Mouse (Mus musculus) midbrain, embryonic 14.5 days (tissue): Measurements from ENCODE around the gene Cnr2. TPM values are rescaled to one million over a fixed set of nuclear protein-coding genes. Genes with fewer than 3 reads are reported as not detected.

Experiments
- ATAC-seq: fragments of 200-750 bp; cut with Nextera tagmentation; 2 replicates; pipeline ENCODE4 v1.8.0; 2017; ENCODE audit warnings: moderate number of reproducible peaks, moderate library complexity; ENCODE audit not compliant: low FRiP score, low TSS enrichment
- DNase-seq: peaks from one replicate; pipeline ENCODE4 v3.0.0-alpha.2; 2015
- H3K27ac ChIP-seq: fragments of 300-500 bp; sonication (generic); replicated peaks from 2 replicates; pipeline ENCODE4 v1.5.1; 2014; ENCODE audit warnings: mild to moderate bottlenecking, low read depth, low read length, moderate library complexity
- H3K27me3 ChIP-seq: fragments of 300-500 bp; sonication (generic); 2 replicates; pipeline ENCODE4 v1.6.1; 2014; ENCODE audit warnings: low read length, control low read depth, mixed read lengths; ENCODE audit not compliant: control insufficient read depth, insufficient read depth
- H3K36me3 ChIP-seq: fragments of 300-500 bp; sonication (generic); 2 replicates; pipeline ENCODE4 v1.6.1; 2014; ENCODE audit warnings: low read length, control low read depth; ENCODE audit not compliant: control insufficient read depth, insufficient read depth
- H3K4me1 ChIP-seq: fragments of 300-500 bp; sonication (generic); 2 replicates; pipeline ENCODE4 v1.6.1; 2014; ENCODE audit warnings: mild to moderate bottlenecking, antibody characterized with exemption, low read length, control low read depth; ENCODE audit not compliant: control insufficient read depth, insufficient read depth
- H3K4me2 ChIP-seq: fragments of 300-500 bp; sonication (generic); 2 replicates; pipeline ENCODE4 v1.6.1; 2014; ENCODE audit warnings: mild to moderate bottlenecking, low read length, moderate library complexity
- H3K4me3 ChIP-seq: fragments of 300-500 bp; sonication (generic); replicated peaks from 2 replicates; pipeline ENCODE4 v1.5.1; 2014; ENCODE audit warnings: low read depth, low read length
- H3K9ac ChIP-seq: fragments of 300-500 bp; sonication (generic); replicated peaks from 2 replicates; pipeline ENCODE4 v1.6.1; 2014; ENCODE audit warnings: mild to moderate bottlenecking, low read length, moderate library complexity
- H3K9me3 ChIP-seq: fragments of 300-500 bp; sonication (generic); 2 replicates; pipeline ENCODE4 v1.6.1; 2016; ENCODE audit warnings: low read length, control low read depth, mixed read lengths; ENCODE audit not compliant: control insufficient read depth
- WGBS: fragments of 180-500 bp; shearing (Covaris S2); extraction: QIAGEN DNeasy Blood & Tissue Kit; methylation state at CpG from one replicate; pipeline ENCODE4 v1.1.7; 2014; 5-methylcytosine and 5-hydroxymethylcytosine counted together
- polyA plus RNA-seq: library from polyadenylated mRNA; unstranded; fragments of >200 nt; fragmentation: Nextera tagmentation; extraction: Ambion mirVana; gene quantifications from 2 replicates; pipeline ENCODE4 v1.2.1, GENCODE M21; 2014

Cnr2 gene
- polyA plus RNA-seq, 1 experiment from 2014 or later: 0.17 TPM

DNA sequence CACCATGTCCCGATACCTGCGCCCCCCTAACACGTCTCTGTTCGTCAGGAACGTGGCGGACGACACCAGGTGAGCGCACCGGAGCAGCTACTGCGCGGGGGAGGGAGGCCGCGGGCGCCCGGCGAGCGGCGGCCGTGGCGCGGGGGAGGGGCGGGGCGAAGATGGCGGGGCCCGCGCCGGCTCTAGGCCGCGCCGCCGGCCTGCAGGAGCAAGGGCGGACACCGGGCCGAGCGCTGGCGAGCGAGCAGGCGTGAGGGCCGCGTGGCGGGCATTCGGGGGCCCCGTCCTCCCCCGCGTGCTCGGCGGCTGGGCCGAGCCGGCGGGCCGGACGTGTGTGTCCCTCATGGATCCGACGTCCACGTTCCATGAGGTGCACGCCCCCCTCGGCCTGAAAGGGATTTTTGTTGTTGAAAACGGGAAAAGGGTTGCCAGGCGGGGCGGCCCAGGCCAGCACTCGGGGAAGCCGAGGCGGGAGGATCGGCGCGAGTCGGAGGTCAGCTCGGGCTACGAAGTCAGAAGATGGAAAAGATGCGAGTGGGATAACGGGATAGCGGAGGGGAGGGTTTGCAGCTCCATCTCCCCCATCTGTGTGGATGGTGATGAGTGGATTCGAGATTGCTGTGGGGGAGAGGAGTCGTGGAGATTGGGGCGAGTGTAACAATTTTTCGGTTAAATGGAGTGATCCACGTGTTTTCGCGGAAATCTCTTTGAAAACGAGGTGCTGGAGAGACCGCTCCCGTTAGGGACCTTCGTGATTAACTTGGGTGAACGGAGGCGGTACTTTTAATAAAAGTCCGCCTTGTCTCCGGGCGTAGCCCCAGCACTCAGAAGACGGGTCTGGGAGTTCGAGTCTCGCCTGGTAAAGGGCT, 38.7 kb upstream of the Cnr2 start:
- Histone ChIP-seq H3K36me3 (no peaks in the 10 kb centered on the region), H3K4me3 (peak overlapping the region; percentile 92), H3K27ac (peak overlapping the region; percentile 99), H3K4me1 (peaks cover 36% of the 10 kb centered on the region), H3K27me3 (no peaks in the 10 kb centered on the region), H3K9me3 (no peaks in the 10 kb centered on the region), H3K9ac (peak overlapping the region; percentile 90), H3K4me2 (peak overlapping the region; percentile 69)
- ATAC-seq (peak; percentile 80), DNase-seq (peak; percentile 81)
- WGBS: under 1% methylated on average over 91 of the region's 91 CpGs

DNA sequence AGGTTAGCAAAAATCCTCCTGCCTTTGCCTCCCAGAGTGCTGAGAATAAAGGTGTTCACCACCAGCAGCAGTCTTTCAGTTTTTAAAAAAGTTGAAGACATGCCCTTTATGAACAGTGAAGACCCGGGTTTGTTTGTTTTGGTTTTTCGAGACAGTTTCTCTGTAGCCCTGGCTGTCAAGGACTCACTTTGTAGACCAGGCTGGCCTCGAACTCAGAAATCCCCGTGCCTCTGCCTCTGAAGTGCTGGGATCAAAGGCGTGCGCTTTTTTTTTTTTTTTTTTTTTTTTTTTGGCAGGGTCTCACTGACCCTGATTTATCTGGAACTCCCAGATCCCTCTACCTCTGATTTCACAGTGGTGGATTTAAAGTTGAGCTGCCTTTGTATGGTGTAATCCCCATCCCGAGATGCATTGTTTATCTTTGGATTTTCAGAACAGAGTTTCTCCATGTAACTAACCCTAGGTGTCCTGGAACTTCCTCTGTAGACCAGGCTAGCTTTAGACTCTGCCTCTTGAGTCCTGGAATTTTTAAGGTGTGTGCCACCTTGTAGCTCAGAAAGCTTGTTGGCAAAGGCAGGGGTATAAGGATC, 37.5 kb upstream of the Cnr2 start:
- ATAC-seq (no peak), DNase-seq (no peak)
- H3K4me2 ChIP-seq: peak overlapping the region; percentile 69
- peak overlapping the region; percentile 90; the same call in 1 of the 2 replicates for H3K9ac ChIP-seq
- H3K36me3 ChIP-seq: peaks cover 7% of the 10 kb centered on the region; the same call in 1 of the 2 replicates
- peak overlapping the region; percentile 92 for H3K4me3 ChIP-seq
- H3K4me1 ChIP-seq: peaks cover 36% of the 10 kb centered on the region
- no peaks in the 10 kb centered on the region for H3K27me3 ChIP-seq
- no peak overlapping the region for H3K27ac ChIP-seq
- no peaks in the 10 kb centered on the region for H3K9me3 ChIP-seq
- WGBS: 3% methylated on average over 7 of the region's 7 CpGs

DNA sequence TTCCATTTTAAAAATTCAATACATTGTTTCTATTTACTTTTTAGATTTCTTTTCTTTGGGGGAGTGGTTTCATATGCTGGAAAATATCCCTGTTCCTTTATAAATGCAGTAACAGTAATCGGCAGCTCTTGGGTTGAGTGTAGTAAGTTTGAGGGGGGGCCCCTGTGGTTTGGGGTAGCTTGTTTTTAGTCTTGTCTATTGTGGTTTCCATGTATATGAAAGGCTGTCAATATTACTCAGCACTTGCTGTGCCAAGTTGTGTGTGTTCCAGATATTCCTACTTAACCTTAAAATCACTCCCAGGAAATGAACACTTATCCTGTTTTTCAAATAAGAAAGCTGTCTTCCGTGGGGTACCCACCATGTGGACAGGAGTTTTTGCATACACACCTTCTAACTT, 26.2 kb upstream of the Cnr2 start:
- no peak for ATAC-seq

DNA sequence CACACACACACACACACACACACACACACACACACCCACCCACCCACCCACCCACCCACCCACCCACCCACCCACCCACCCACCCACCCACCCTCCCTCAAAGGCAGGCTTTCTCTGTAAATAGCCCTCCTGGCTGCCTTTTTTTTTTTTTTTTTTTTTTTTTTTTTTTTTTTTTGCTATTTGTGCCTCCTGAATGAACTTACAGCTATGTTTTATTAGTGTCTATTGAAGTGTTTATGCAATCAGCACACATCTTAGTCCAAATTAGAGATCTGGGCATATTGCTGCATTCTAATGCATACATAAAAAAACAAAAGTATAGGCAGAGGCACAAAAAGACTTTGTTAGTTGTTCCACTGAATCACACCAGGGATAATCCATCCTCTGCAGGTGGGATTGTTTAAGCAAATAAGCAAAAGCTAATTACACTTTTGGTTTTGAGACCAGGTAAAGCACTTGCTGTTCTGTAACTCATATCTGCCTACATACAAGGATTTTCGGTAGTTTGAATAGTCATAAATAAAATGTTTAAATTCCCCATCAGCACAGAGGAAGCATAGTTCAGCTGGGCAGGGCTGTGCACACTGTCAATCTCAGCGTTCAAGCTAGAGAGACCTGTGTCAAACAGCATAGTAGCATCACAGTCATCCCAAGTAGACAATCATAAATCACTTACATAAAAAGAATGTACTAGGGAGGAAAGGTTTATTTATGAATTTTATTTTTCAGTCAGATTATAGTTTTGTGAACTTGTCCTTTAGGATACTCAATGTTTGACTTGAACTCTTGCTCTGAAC, 24.8 kb upstream of the Cnr2 start:
- peaks cover 32% of the 10 kb centered on the region for H3K36me3 ChIP-seq
- 0 out of 2 replicates have a peak overlapping the region, but pooled peaks have one; percentile 10 for H3K4me3 ChIP-seq
- ATAC-seq (no peak), DNase-seq (no peak)
- H3K27me3 ChIP-seq: no peaks in the 10 kb centered on the region
- H3K27ac ChIP-seq: no peak overlapping the region
- H3K9me3 ChIP-seq: no peaks in the 10 kb centered on the region
- no peak overlapping the region for H3K9ac ChIP-seq
- WGBS: 46% methylated on average over 2 of the region's 2 CpGs
- peaks cover 33% of the 10 kb centered on the region for H3K4me1 ChIP-seq
- peak overlapping the region; percentile 67 for H3K4me2 ChIP-seq

More for the DNA sequence above, 26.2 kb upstream of the Cnr2 start:
- no peaks in the 10 kb centered on the region for H3K9me3 ChIP-seq
- H3K4me3 ChIP-seq: no peak overlapping the region
- no peak for DNase-seq
- H3K27me3 ChIP-seq: no peaks in the 10 kb centered on the region
- WGBS: 72% methylated on average over 2 of the region's 2 CpGs
- H3K4me2 ChIP-seq: no peak overlapping the region
- H3K9ac ChIP-seq: no peak overlapping the region
- H3K27ac ChIP-seq: no peak overlapping the region
- peaks cover 32% of the 10 kb centered on the region for H3K36me3 ChIP-seq
- H3K4me1 ChIP-seq: peaks cover 24% of the 10 kb centered on the region

DNA sequence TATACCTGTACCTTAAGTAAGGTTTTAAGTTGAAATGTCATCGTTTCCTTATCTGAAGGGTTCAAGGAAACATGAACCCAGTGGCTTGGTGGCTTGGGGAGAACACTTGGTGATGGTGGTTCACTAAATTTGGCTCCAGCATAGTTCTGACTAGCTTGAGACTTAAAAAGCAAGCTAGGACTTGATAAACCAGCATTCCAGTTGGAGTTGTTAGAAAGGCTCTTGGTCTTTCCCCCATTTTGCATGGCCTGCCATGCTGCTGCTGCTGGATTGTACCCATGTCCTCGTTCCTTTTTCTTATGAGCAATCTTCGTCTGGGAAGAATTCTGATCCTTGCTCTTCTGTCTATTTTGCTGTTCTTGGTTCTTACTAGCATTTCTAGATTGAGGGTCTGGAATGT, 23.2 kb upstream of the Cnr2 start:
- Histone ChIP-seq H3K9ac (peak overlapping the region; percentile 17; the same call in 1 of the 2 replicates), H3K27me3 (no peaks in the 10 kb centered on the region), H3K4me3 (peak overlapping the region; percentile 68), H3K36me3 (peaks cover 23% of the 10 kb centered on the region), H3K4me1 (peaks cover 46% of the 10 kb centered on the region), H3K9me3 (no peaks in the 10 kb centered on the region), H3K27ac (no peak overlapping the region), H3K4me2 (peak overlapping the region; percentile 67)
- 44% methylated on average over 3 of the region's 3 CpGs for WGBS
- DNase-seq: no peak
- ATAC-seq: no peak

DNA sequence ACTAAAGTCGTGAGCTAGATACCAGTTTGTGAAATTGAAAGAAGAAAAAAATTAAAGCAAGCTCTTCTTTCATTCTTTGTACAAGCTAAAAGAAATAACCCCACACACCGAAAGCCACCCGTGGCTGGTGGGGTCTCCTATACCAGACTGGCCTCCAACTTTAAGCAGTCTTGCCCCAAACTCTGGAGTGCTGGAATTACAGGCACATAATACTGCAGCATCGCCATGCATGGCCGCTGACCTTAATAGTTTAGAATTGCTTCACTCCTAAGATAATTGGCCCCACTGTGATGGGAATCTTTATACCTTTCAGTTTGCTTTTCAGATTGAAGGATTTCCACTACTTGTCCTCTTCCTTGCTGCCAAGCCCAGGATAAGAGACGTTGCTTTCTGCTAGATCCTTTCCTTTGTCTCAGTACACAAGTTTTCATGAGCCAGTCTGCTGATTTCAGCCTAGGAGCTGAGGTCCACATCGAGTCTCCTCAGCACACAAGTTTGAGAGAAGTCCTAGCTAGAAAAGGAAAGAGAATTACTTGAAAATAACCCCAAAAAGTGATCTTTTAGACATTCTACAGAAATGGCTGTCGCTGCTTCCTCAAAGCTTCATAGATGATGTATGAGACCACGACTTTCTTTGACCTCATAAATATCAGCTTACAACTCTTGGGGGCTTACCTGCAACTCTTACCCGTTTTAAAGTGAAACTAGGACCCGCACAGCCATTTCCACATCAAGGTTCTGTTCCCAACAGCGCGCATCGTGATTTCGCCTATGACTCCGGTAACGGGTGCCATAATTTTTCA, 22.4 kb upstream of the Cnr2 start:
- H3K4me1 ChIP-seq: peaks cover 47% of the 10 kb centered on the region
- no peak for DNase-seq
- H3K4me2 ChIP-seq: peak overlapping the region; percentile 67

DNA sequence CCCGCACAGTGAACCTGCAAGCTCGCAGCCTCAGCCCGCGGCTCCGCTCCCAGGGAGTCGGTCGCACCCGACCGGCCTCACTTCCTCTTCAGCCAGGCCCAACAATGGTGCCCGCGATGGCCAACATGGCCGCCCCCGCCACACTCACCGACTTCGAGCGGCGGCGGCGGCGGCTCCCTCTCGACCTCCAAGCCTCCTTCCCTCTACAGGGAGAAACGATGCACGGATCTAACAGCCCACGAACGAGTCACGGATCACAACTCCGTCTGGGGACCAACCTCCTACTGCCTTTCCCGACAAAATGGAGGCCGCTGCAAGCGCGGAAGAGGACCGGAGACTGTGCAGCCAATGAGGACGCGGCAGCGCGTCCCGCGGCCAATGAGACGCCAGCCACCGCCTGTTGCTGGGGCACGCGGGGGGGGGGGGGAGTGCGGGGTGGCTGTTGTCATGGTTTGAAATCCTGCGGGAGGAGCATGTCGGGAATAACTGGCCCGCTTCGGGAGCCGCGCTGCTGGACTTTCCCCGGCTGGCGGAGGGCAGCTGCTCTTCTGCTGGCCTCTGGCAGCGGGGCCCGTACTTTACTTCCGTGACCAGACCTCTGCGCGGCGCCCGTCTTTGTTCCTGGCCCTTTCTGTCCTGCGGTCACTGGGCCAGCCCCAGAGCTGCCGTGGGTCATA, 21.5 kb upstream of the Cnr2 start, which contains the start of gene Pnrc2:
Gene Pnrc2, minus strand, starts transcription at position 325 of the 677 bp plus-strand sequence.
- H3K4me1 ChIP-seq: peaks cover 47% of the 10 kb centered on the region

More for the DNA sequence above, 22.4 kb upstream of the Cnr2 start:
- ATAC-seq: no peak
- Histone ChIP-seq H3K27ac (peak overlapping the region; percentile 94), H3K36me3 (peaks cover 23% of the 10 kb centered on the region), H3K27me3 (no peaks in the 10 kb centered on the region), H3K9ac (peak overlapping the region; percentile 74), H3K4me3 (peak overlapping the region; percentile 68), H3K9me3 (no peaks in the 10 kb centered on the region)
- WGBS: 8% methylated on average over 17 of the region's 17 CpGs

More for the DNA sequence above, 21.5 kb upstream of the Cnr2 start, which contains the start of gene Pnrc2:
- Histone ChIP-seq H3K4me2 (peak within 1 kb of the TSS; percentile 67), H3K36me3 (peaks cover 23% of the 10 kb centered on the region), H3K9ac (peak within 1 kb of the TSS; percentile 74), H3K4me3 (peak within 1 kb of the TSS; percentile 68), H3K9me3 (no peaks in the 10 kb centered on the region), H3K27ac (peak within 1 kb of the TSS; percentile 94), H3K27me3 (no peaks in the 10 kb centered on the region)
- DNase-seq: peak; percentile 96
- WGBS: under 1% methylated on average over 57 of the region's 60 CpGs
- ATAC-seq: peak; percentile 95
